Mouse (Mus musculus) midbrain, embryonic 16.5 days (tissue): Measurements from ENCODE around the gene Cox4i2. TPM values are rescaled to one million over a fixed set of nuclear protein-coding genes. Genes with fewer than 3 reads are reported as not detected.

Experiments used
- ATAC-seq: fragments of 200-750 bp; cut with Nextera tagmentation; 2 replicates; pipeline ENCODE4 v1.8.0; 2017; ENCODE audit warnings: moderate TSS enrichment
- H3K27ac ChIP-seq: fragments of 300-500 bp; sonication (generic); 2 replicates; pipeline ENCODE4 v1.5.1; 2014; ENCODE audit warnings: mild to moderate bottlenecking, low read length, mixed read lengths
- H3K27me3 ChIP-seq: fragments of 300-500 bp; sonication (generic); 2 replicates; pipeline ENCODE4 v1.6.1; 2014; ENCODE audit warnings: low read depth, low read length, mixed read lengths; ENCODE audit not compliant: control insufficient read depth, insufficient read depth
- H3K36me3 ChIP-seq: fragments of 300-500 bp; sonication (generic); 2 replicates; pipeline ENCODE4 v1.6.1; 2014; ENCODE audit warnings: mild to moderate bottlenecking, low read length, moderate library complexity, mixed read lengths; ENCODE audit not compliant: control insufficient read depth, insufficient read depth
- H3K4me1 ChIP-seq: fragments of 300-500 bp; sonication (generic); 2 replicates; pipeline ENCODE4 v1.6.1; 2014; ENCODE audit warnings: mild to moderate bottlenecking, low read length, mixed read lengths; ENCODE audit not compliant: control insufficient read depth, insufficient read depth
- H3K4me2 ChIP-seq: fragments of 300-500 bp; sonication (generic); 2 replicates; pipeline ENCODE4 v1.6.1; 2014; ENCODE audit warnings: mild to moderate bottlenecking, low read length, mixed read lengths
- H3K4me3 ChIP-seq: fragments of 300-500 bp; sonication (generic); 2 replicates; pipeline ENCODE4 v1.5.1; 2014; ENCODE audit warnings: low read depth, mild to moderate bottlenecking, low read length, moderate library complexity, mixed read lengths
- H3K9ac ChIP-seq: fragments of 300-500 bp; sonication (generic); 2 replicates; pipeline ENCODE4 v1.6.1; 2014; ENCODE audit warnings: low read depth, low read length, mixed read lengths
- H3K9me3 ChIP-seq: fragments of 300-500 bp; sonication (generic); replicated peaks from 2 replicates; pipeline ENCODE4 v1.6.1; 2014; ENCODE audit warnings: mild to moderate bottlenecking, low read length, mixed read lengths; ENCODE audit not compliant: control insufficient read depth, poor library complexity, severe bottlenecking
- WGBS: fragments of 180-500 bp; shearing (Covaris S2); extraction: QIAGEN DNeasy Blood & Tissue Kit; methylation state at CpG from one replicate; pipeline ENCODE4 v1.1.7; 2014; 5-methylcytosine and 5-hydroxymethylcytosine counted together
- polyA plus RNA-seq: library from polyadenylated mRNA; unstranded; fragments of >200 nt; fragmentation: Nextera tagmentation; extraction: Ambion mirVana; gene quantifications from 2 replicates; pipeline ENCODE4 v1.2.1, GENCODE M21; 2015

Cox4i2 gene
- polyA plus RNA-seq, 1 experiment from 2014 or later = 5.0 TPM

GRCm38 (mm10) chr2:152756474-152757393, 2.8 kb downstream of the Cox4i2 start:
- H3K4me1 ChIP-seq = peaks cover 7% of the 10 kb centered on the region; the same call in 1 of the 2 replicates
- no peak overlapping the region for H3K4me2 ChIP-seq
- H3K36me3 ChIP-seq = no peaks in the 10 kb centered on the region
- H3K9ac ChIP-seq = no peak overlapping the region
- 64% methylated on average over 17 of the region's 17 CpGs for WGBS
- no peak for ATAC-seq
- H3K27ac ChIP-seq = no peak overlapping the region
- no peaks in the 10 kb centered on the region for H3K9me3 ChIP-seq
- no peaks in the 10 kb centered on the region for H3K27me3 ChIP-seq
- no peak overlapping the region for H3K4me3 ChIP-seq

DNA sequence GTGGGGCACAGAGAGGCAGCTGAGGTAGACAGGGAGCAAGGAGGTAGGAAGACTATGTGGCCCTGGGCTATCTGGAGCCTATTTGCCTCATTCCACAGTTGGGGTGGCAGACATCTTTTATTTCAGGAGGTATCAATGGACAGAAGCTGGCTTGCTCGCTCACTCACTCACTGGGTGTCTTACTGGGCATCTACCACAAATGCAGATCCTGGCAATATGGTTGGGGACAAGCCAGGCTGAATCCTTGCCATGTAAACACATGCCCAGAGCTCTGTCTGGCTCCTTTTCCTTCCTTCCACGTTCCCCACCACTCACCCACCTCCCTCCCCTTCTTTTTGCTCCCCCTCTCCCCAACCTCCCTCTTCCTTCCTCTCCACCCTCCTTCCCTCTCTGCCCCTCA, 3.5 kb downstream of the Cox4i2 start:
- H3K9ac ChIP-seq = no peak overlapping the region
- H3K27ac ChIP-seq = no peak overlapping the region
- H3K4me1 ChIP-seq = peaks cover 7% of the 10 kb centered on the region; the same call in 1 of the 2 replicates
- no peaks in the 10 kb centered on the region for H3K27me3 ChIP-seq
- no peaks in the 10 kb centered on the region for H3K9me3 ChIP-seq
- H3K36me3 ChIP-seq = no peaks in the 10 kb centered on the region
- WGBS = 59% methylated on average over 2 of the region's 2 CpGs
- no peak overlapping the region for H3K4me2 ChIP-seq
- ATAC-seq = no peak
- no peak overlapping the region for H3K4me3 ChIP-seq

GRCm38 (mm10) chr2:152758351-152758750, 4.4 kb downstream of the Cox4i2 start:
- no peak for ATAC-seq
- Histone ChIP-seq H3K4me1 (peaks cover 7% of the 10 kb centered on the region; the same call in 1 of the 2 replicates), H3K36me3 (no peaks in the 10 kb centered on the region), H3K9me3 (no peaks in the 10 kb centered on the region), H3K9ac (no peak overlapping the region), H3K4me2 (no peak overlapping the region), H3K4me3 (no peak overlapping the region), H3K27me3 (no peaks in the 10 kb centered on the region), H3K27ac (no peak overlapping the region)
- 63% methylated on average over 4 of the region's 4 CpGs for WGBS

GRCm38 (mm10) chr2:152763310-152763709, 9.3 kb downstream of the Cox4i2 start:
- Histone ChIP-seq H3K4me2 (no peak overlapping the region), H3K27ac (no peak overlapping the region), H3K4me3 (no peak overlapping the region), H3K36me3 (no peaks in the 10 kb centered on the region), H3K9me3 (no peaks in the 10 kb centered on the region), H3K27me3 (no peaks in the 10 kb centered on the region), H3K9ac (no peak overlapping the region), H3K4me1 (peaks cover 7% of the 10 kb centered on the region)
- ATAC-seq = no peak
- WGBS = 78% methylated on average over 6 of the region's 6 CpGs

- no peak overlapping the region for H3K9ac ChIP-seq
- peak overlapping the region; percentile 31; the same call in 1 of the 2 replicates for H3K4me2 ChIP-seq
- H3K36me3 ChIP-seq = no peaks in the 10 kb centered on the region
- WGBS = 3% methylated on average over 14 of the region's 14 CpGs
- H3K4me1 ChIP-seq = peaks cover 7% of the 10 kb centered on the region
- no peak overlapping the region for H3K27ac ChIP-seq
- ATAC-seq = no peak
- H3K9me3 ChIP-seq = no peaks in the 10 kb centered on the region
- no peak overlapping the region for H3K4me3 ChIP-seq
- no peaks in the 10 kb centered on the region for H3K27me3 ChIP-seq
Observed at GRCm38 (mm10) chr2:152764172-152765044, 10.4 kb downstream of the Cox4i2 start.

GRCm38 (mm10) chr2:152765045-152765674, 11.2 kb downstream of the Cox4i2 start:
- Histone ChIP-seq H3K36me3 (no peaks in the 10 kb centered on the region), H3K27ac (no peak overlapping the region), H3K4me3 (no peak overlapping the region), H3K9me3 (no peaks in the 10 kb centered on the region), H3K27me3 (no peaks in the 10 kb centered on the region), H3K4me1 (peaks cover 7% of the 10 kb centered on the region), H3K4me2 (peak overlapping the region; percentile 31; the same call in 1 of the 2 replicates), H3K9ac (no peak overlapping the region)
- WGBS = 12% methylated on average over 7 of the region's 7 CpGs
- no peak for ATAC-seq

DNA sequence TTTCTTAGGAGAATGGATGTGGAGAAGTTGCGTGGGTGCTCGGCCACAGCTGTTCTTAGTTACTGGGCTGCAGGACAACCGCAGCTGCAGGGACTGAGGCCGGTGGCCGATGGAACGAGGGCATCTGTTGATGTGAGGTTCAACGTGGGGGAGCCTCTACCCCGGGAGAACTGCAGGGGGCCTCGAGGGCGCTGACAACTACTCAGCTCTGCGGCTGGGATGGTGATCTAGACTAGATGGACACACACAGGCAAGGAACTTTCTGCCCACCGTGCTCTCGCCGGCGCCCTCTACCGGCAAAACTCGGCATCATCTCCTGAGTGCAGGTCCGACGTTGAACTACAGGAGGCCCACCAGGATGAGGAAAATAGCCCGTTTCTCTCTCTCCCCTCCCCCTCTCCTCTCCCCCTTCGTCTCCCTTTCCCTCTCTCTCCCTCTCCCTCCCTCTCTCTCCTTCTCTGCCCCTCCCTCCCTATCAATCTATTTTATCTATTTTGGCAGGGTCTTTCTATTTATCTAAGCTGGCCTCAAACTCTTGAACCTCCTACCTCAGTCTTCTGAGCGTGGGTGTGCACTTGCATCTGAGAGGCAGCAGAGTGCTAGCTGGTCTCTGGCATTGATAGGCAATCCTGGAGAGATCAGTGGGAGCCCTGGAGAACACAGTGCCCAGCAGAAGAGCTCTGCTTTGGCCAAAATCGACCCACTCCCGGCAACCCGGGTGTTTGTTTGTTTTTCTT, 12.6 kb downstream of the Cox4i2 start:
- H3K27ac ChIP-seq = no peak overlapping the region
- no peak for ATAC-seq
- no peak overlapping the region for H3K9ac ChIP-seq
- no peak overlapping the region for H3K4me2 ChIP-seq
- no peaks in the 10 kb centered on the region for H3K9me3 ChIP-seq
- 23% methylated on average over 25 of the region's 25 CpGs for WGBS
- peaks cover 7% of the 10 kb centered on the region for H3K4me1 ChIP-seq
- H3K4me3 ChIP-seq = no peak overlapping the region
- H3K27me3 ChIP-seq = no peaks in the 10 kb centered on the region
- H3K36me3 ChIP-seq = no peaks in the 10 kb centered on the region

- Histone ChIP-seq H3K4me2 (no peak overlapping the region), H3K36me3 (no peaks in the 10 kb centered on the region), H3K4me3 (no peak overlapping the region), H3K9ac (no peak overlapping the region), H3K4me1 (peaks cover 7% of the 10 kb centered on the region), H3K9me3 (no peaks in the 10 kb centered on the region), H3K27me3 (no peaks in the 10 kb centered on the region), H3K27ac (no peak overlapping the region)
- no peak for ATAC-seq
- WGBS = 68% methylated on average over 12 of the region's 12 CpGs
Observed at GRCm38 (mm10) chr2:152767618-152768271, 13.8 kb downstream of the Cox4i2 start.
